Mouse (Mus musculus): ENCODE data around the gene Bhmt. TPM values are rescaled to one million over a fixed set of nuclear protein-coding genes. Genes with fewer than 3 reads are reported as not detected.

Gene Bhmt
- polyA plus RNA-seq, 1 experiment, result not detected

GRCm38 (mm10) chr13:93653382-93653781 is 15.6 kb upstream of the Bhmt start:
- H3K4me1 ChIP-seq (ENCODE audit: control insufficient read depth, insufficient read depth, low read length), result no peaks in the 10 kb centered on the region
- no peak overlapping the region for H3K27ac ChIP-seq (ENCODE audit: insufficient read depth, low read depth, low read length)
- TF ChIP-seq CTCF (IDR thresholded peaks at IDR 0.05; ENCODE audit: low read depth, low read length) (no peak), POLR2A (IDR thresholded peaks at IDR 0.05; ENCODE audit: borderline replicate concordance, low read depth, low read length) (no peak)
- H3K4me3 ChIP-seq (ENCODE audit: insufficient read depth, low read length), result no peak overlapping the region

GRCm38 (mm10) chr13:93648387-93649130 is 10.8 kb upstream of the Bhmt start:
- no peaks in the 10 kb centered on the region for H3K4me1 ChIP-seq (ENCODE audit: control insufficient read depth, insufficient read depth, low read length)
- no peak for TF ChIP-seq POLR2A (IDR thresholded peaks at IDR 0.05; ENCODE audit: borderline replicate concordance, low read depth, low read length)
- H3K4me3 ChIP-seq (ENCODE audit: insufficient read depth, low read length), result no peak overlapping the region
- no peak overlapping the region for H3K27ac ChIP-seq (ENCODE audit: insufficient read depth, low read depth, low read length)

- no peak for TF ChIP-seq CTCF (IDR thresholded peaks at IDR 0.05; ENCODE audit: low read depth, low read length)
- TF ChIP-seq POLR2A (IDR thresholded peaks at IDR 0.05; ENCODE audit: borderline replicate concordance, low read depth, low read length), result no peak
- Histone ChIP-seq H3K4me1 (ENCODE audit: control insufficient read depth, insufficient read depth, low read length) (no peaks in the 10 kb centered on the region), H3K4me3 (ENCODE audit: insufficient read depth, low read length) (no peak overlapping the region), H3K27ac (ENCODE audit: insufficient read depth, low read depth, low read length) (no peak overlapping the region)
Measured at GRCm38 (mm10) chr13:93639636-93640035, 1.9 kb upstream of the Bhmt start.

GRCm38 (mm10) chr13:93636561-93636960 is 1.2 kb downstream of the Bhmt start:
- H3K4me3 ChIP-seq (ENCODE audit: insufficient read depth, low read length), result no peak overlapping the region
- no peak overlapping the region for H3K27ac ChIP-seq (ENCODE audit: insufficient read depth, low read depth, low read length)
- H3K4me1 ChIP-seq (ENCODE audit: control insufficient read depth, insufficient read depth, low read length), result no peaks in the 10 kb centered on the region
- TF ChIP-seq CTCF (IDR thresholded peaks at IDR 0.05; ENCODE audit: low read depth, low read length) (no peak), POLR2A (IDR thresholded peaks at IDR 0.05; ENCODE audit: borderline replicate concordance, low read depth, low read length) (no peak)

GRCm38 (mm10) chr13:93632927-93633326 is 4.8 kb downstream of the Bhmt start:
- TF ChIP-seq CTCF (IDR thresholded peaks at IDR 0.05; ENCODE audit: low read depth, low read length), result no peak
- TF ChIP-seq POLR2A (IDR thresholded peaks at IDR 0.05; ENCODE audit: borderline replicate concordance, low read depth, low read length), result no peak
- H3K4me1 ChIP-seq (ENCODE audit: control insufficient read depth, insufficient read depth, low read length), result no peaks in the 10 kb centered on the region
- H3K27ac ChIP-seq (ENCODE audit: insufficient read depth, low read depth, low read length), result no peak overlapping the region
- H3K4me3 ChIP-seq (ENCODE audit: insufficient read depth, low read length), result no peak overlapping the region

- no peak overlapping the region for H3K27ac ChIP-seq (ENCODE audit: insufficient read depth, low read depth, low read length)
- no peaks in the 10 kb centered on the region for H3K4me1 ChIP-seq (ENCODE audit: control insufficient read depth, insufficient read depth, low read length)
- TF ChIP-seq POLR2A (IDR thresholded peaks at IDR 0.05; ENCODE audit: borderline replicate concordance, low read depth, low read length), result no peak
- TF ChIP-seq CTCF (IDR thresholded peaks at IDR 0.05; ENCODE audit: low read depth, low read length), result no peak
- no peak overlapping the region for H3K4me3 ChIP-seq (ENCODE audit: insufficient read depth, low read length)
Measured at GRCm38 (mm10) chr13:93630941-93631705, 6.6 kb downstream of the Bhmt start.

- Histone ChIP-seq H3K27ac (ENCODE audit: insufficient read depth, low read depth, low read length) (no peak overlapping the region), H3K4me3 (ENCODE audit: insufficient read depth, low read length) (no peak overlapping the region), H3K4me1 (ENCODE audit: control insufficient read depth, insufficient read depth, low read length) (no peaks in the 10 kb centered on the region)
- no peak for TF ChIP-seq POLR2A (IDR thresholded peaks at IDR 0.05; ENCODE audit: borderline replicate concordance, low read depth, low read length)
- no peak for TF ChIP-seq CTCF (IDR thresholded peaks at IDR 0.05; ENCODE audit: low read depth, low read length)
Measured at GRCm38 (mm10) chr13:93628861-93629260, 8.9 kb downstream of the Bhmt start.

GRCm38 (mm10) chr13:93614361-93614948 is 23.3 kb downstream of the Bhmt start:
- Histone ChIP-seq H3K27ac (ENCODE audit: insufficient read depth, low read depth, low read length) (no peak overlapping the region), H3K4me3 (ENCODE audit: insufficient read depth, low read length) (no peak overlapping the region), H3K4me1 (ENCODE audit: control insufficient read depth, insufficient read depth, low read length) (no peaks in the 10 kb centered on the region)
- no peak for TF ChIP-seq POLR2A (IDR thresholded peaks at IDR 0.05; ENCODE audit: borderline replicate concordance, low read depth, low read length)
- TF ChIP-seq CTCF (IDR thresholded peaks at IDR 0.05; ENCODE audit: low read depth, low read length), result no peak

GRCm38 (mm10) chr13:93613771-93614170 is 24.0 kb downstream of the Bhmt start:
- TF ChIP-seq CTCF (IDR thresholded peaks at IDR 0.05; ENCODE audit: low read depth, low read length) (no peak), POLR2A (IDR thresholded peaks at IDR 0.05; ENCODE audit: borderline replicate concordance, low read depth, low read length) (no peak)
- H3K4me3 ChIP-seq (ENCODE audit: insufficient read depth, low read length), result no peak overlapping the region
- no peak overlapping the region for H3K27ac ChIP-seq (ENCODE audit: insufficient read depth, low read depth, low read length)

More at GRCm38 (mm10) chr13:93613771-93614170, 24.0 kb downstream of the Bhmt start:
- no peaks in the 10 kb centered on the region for H3K4me1 ChIP-seq (ENCODE audit: control insufficient read depth, insufficient read depth, low read length)
